Mouse (Mus musculus): ENCODE measurements around the gene Pabpc1l. TPM values are rescaled to one million over a fixed set of nuclear protein-coding genes. Genes with fewer than 3 reads are reported as not detected.

Pabpc1l gene
- polyA plus RNA-seq, 1 experiment, result 0.60 TPM

- Histone ChIP-seq H3K79me2 (ENCODE audit: control insufficient read depth, insufficient read depth) (no peaks in the 10 kb centered on the region), H3ac (ENCODE audit: control insufficient read depth, insufficient read length, low read depth) (no peak overlapping the region), H3K79me3 (ENCODE audit: low read depth) (no peaks in the 10 kb centered on the region), H3K36me3 (ENCODE audit: control insufficient read depth, insufficient read depth) (no peaks in the 10 kb centered on the region), H3K4me3 (ENCODE audit: insufficient read depth, poor library complexity, severe bottlenecking) (no peak overlapping the region), H3K27me3 (ENCODE audit: control insufficient read depth, insufficient read depth, insufficient read length) (no peaks in the 10 kb centered on the region)
- TF ChIP-seq FOSL1 (IDR thresholded peaks at IDR 0.05; ENCODE audit: insufficient read depth, low read length, poor library complexity, severe bottlenecking), result no peak
- no peak for TF ChIP-seq MYOD1 (IDR thresholded peaks at IDR 0.05; ENCODE audit: control insufficient read depth, insufficient read length, low read depth)
- no peak for TF ChIP-seq CTCF (IDR thresholded peaks at IDR 0.05; ENCODE audit: control insufficient read depth, insufficient read depth, insufficient read length)
- no peak for TF ChIP-seq MYOG (IDR thresholded peaks at IDR 0.05; ENCODE audit: control insufficient read depth, extremely low read depth, insufficient read length)
- no peak for TF ChIP-seq MAX (IDR thresholded peaks at IDR 0.05)
- TF ChIP-seq CEBPB (IDR thresholded peaks at IDR 0.05; ENCODE audit: low read depth), result no peak
- no peak for TF ChIP-seq USF1 (IDR thresholded peaks at IDR 0.05; ENCODE audit: low read depth)
Observed at GRCm38 (mm10) chr2:164032973-164033372, 7.7 kb downstream of the Pabpc1l start.

GRCm38 (mm10) chr2:164036520-164037019 lies 11.3 kb downstream of the Pabpc1l start:
- H3K79me2 ChIP-seq (ENCODE audit: control insufficient read depth, insufficient read depth), result no peaks in the 10 kb centered on the region
- H3K36me3 ChIP-seq (ENCODE audit: control insufficient read depth, insufficient read depth), result no peaks in the 10 kb centered on the region
- no peak overlapping the region for H3K4me3 ChIP-seq (ENCODE audit: insufficient read depth, poor library complexity, severe bottlenecking)
- no peak for TF ChIP-seq USF1 (IDR thresholded peaks at IDR 0.05; ENCODE audit: low read depth)
- TF ChIP-seq MYOG (IDR thresholded peaks at IDR 0.05; ENCODE audit: control insufficient read depth, extremely low read depth, insufficient read length), result no peak
- TF ChIP-seq MYOD1 (IDR thresholded peaks at IDR 0.05; ENCODE audit: control insufficient read depth, insufficient read length, low read depth), result peak; percentile 49
- TF ChIP-seq CTCF (IDR thresholded peaks at IDR 0.05; ENCODE audit: control insufficient read depth, insufficient read depth, insufficient read length), result no peak
- no peak for TF ChIP-seq MAX (IDR thresholded peaks at IDR 0.05)
- no peak for TF ChIP-seq FOSL1 (IDR thresholded peaks at IDR 0.05; ENCODE audit: insufficient read depth, low read length, poor library complexity, severe bottlenecking)
- no peaks in the 10 kb centered on the region for H3K27me3 ChIP-seq (ENCODE audit: control insufficient read depth, insufficient read depth, insufficient read length)
- H3ac ChIP-seq (ENCODE audit: control insufficient read depth, insufficient read length, low read depth), result no peak overlapping the region
- H3K79me3 ChIP-seq (ENCODE audit: low read depth), result no peaks in the 10 kb centered on the region

GRCm38 (mm10) chr2:164038407-164039028 lies 13.3 kb downstream of the Pabpc1l start:
- Histone ChIP-seq H3K27me3 (ENCODE audit: control insufficient read depth, insufficient read depth, insufficient read length) (no peaks in the 10 kb centered on the region), H3K79me2 (ENCODE audit: control insufficient read depth, insufficient read depth) (no peaks in the 10 kb centered on the region), H3K79me3 (ENCODE audit: low read depth) (no peaks in the 10 kb centered on the region), H3K4me3 (ENCODE audit: insufficient read depth, poor library complexity, severe bottlenecking) (no peak overlapping the region), H3ac (ENCODE audit: control insufficient read depth, insufficient read length, low read depth) (no peak overlapping the region), H3K36me3 (ENCODE audit: control insufficient read depth, insufficient read depth) (no peaks in the 10 kb centered on the region)
- TF ChIP-seq MAX (IDR thresholded peaks at IDR 0.05) (no peak), FOSL1 (IDR thresholded peaks at IDR 0.05; ENCODE audit: insufficient read depth, low read length, poor library complexity, severe bottlenecking) (no peak), MYOG (IDR thresholded peaks at IDR 0.05; ENCODE audit: control insufficient read depth, extremely low read depth, insufficient read length) (no peak), CEBPB (IDR thresholded peaks at IDR 0.05; ENCODE audit: low read depth) (no peak), CTCF (IDR thresholded peaks at IDR 0.05; ENCODE audit: control insufficient read depth, insufficient read depth, insufficient read length) (no peak), MYOD1 (IDR thresholded peaks at IDR 0.05; ENCODE audit: control insufficient read depth, insufficient read length, low read depth) (no peak), USF1 (IDR thresholded peaks at IDR 0.05; ENCODE audit: low read depth) (no peak)

GRCm38 (mm10) chr2:164040949-164041348 lies 15.7 kb downstream of the Pabpc1l start:
- no peaks in the 10 kb centered on the region for H3K79me3 ChIP-seq (ENCODE audit: low read depth)
- TF ChIP-seq USF1 (IDR thresholded peaks at IDR 0.05; ENCODE audit: low read depth) (no peak), MAX (IDR thresholded peaks at IDR 0.05) (no peak), CEBPB (IDR thresholded peaks at IDR 0.05; ENCODE audit: low read depth) (no peak), FOSL1 (IDR thresholded peaks at IDR 0.05; ENCODE audit: insufficient read depth, low read length, poor library complexity, severe bottlenecking) (no peak), CTCF (IDR thresholded peaks at IDR 0.05; ENCODE audit: control insufficient read depth, insufficient read depth, insufficient read length) (no peak), MYOD1 (IDR thresholded peaks at IDR 0.05; ENCODE audit: control insufficient read depth, insufficient read length, low read depth) (no peak), MYOG (IDR thresholded peaks at IDR 0.05; ENCODE audit: control insufficient read depth, extremely low read depth, insufficient read length) (no peak)
- no peak overlapping the region for H3K4me3 ChIP-seq (ENCODE audit: insufficient read depth, poor library complexity, severe bottlenecking)
- no peak overlapping the region for H3ac ChIP-seq (ENCODE audit: control insufficient read depth, insufficient read length, low read depth)
- H3K79me2 ChIP-seq (ENCODE audit: control insufficient read depth, insufficient read depth), result no peaks in the 10 kb centered on the region
- H3K27me3 ChIP-seq (ENCODE audit: control insufficient read depth, insufficient read depth, insufficient read length), result no peaks in the 10 kb centered on the region
- H3K36me3 ChIP-seq (ENCODE audit: control insufficient read depth, insufficient read depth), result no peaks in the 10 kb centered on the region

GRCm38 (mm10) chr2:164041523-164041922 lies 16.3 kb downstream of the Pabpc1l start:
- no peaks in the 10 kb centered on the region for H3K27me3 ChIP-seq (ENCODE audit: control insufficient read depth, insufficient read depth, insufficient read length)
- TF ChIP-seq CEBPB (IDR thresholded peaks at IDR 0.05; ENCODE audit: low read depth) (no peak), MYOG (IDR thresholded peaks at IDR 0.05; ENCODE audit: control insufficient read depth, extremely low read depth, insufficient read length) (no peak), MYOD1 (IDR thresholded peaks at IDR 0.05; ENCODE audit: control insufficient read depth, insufficient read length, low read depth) (no peak), CTCF (IDR thresholded peaks at IDR 0.05; ENCODE audit: control insufficient read depth, insufficient read depth, insufficient read length) (no peak), USF1 (IDR thresholded peaks at IDR 0.05; ENCODE audit: low read depth) (no peak), FOSL1 (IDR thresholded peaks at IDR 0.05; ENCODE audit: insufficient read depth, low read length, poor library complexity, severe bottlenecking) (no peak), MAX (IDR thresholded peaks at IDR 0.05) (no peak)
- no peak overlapping the region for H3K4me3 ChIP-seq (ENCODE audit: insufficient read depth, poor library complexity, severe bottlenecking)
- H3K79me3 ChIP-seq (ENCODE audit: low read depth), result no peaks in the 10 kb centered on the region
- H3ac ChIP-seq (ENCODE audit: control insufficient read depth, insufficient read length, low read depth), result no peak overlapping the region
- H3K36me3 ChIP-seq (ENCODE audit: control insufficient read depth, insufficient read depth), result no peaks in the 10 kb centered on the region
- no peaks in the 10 kb centered on the region for H3K79me2 ChIP-seq (ENCODE audit: control insufficient read depth, insufficient read depth)
